Mouse (Mus musculus) 3T3-L1 (cell line): ENCODE results near the gene Itgad.

Experiments
- DNase-seq: peaks from one replicate; pipeline ENCODE4 v3.0.0-alpha.2; 2015; ENCODE audit warnings: low read depth, low spot score

Itgad gene

GRCm38 (mm10) chr7:128180126-128180525, 25.9 kb downstream of the Itgad start:
- DNase-seq = no peak

- DNase-seq = no peak
Measured at GRCm38 (mm10) chr7:128180546-128180945, 26.4 kb downstream of the Itgad start.

GRCm38 (mm10) chr7:128181691-128182090, 27.5 kb downstream of the Itgad start:
- no peak for DNase-seq

GRCm38 (mm10) chr7:128201607-128202006, 47.4 kb downstream of the Itgad start:
- DNase-seq = no peak

- no peak for DNase-seq
Measured at GRCm38 (mm10) chr7:128203071-128203470, 48.9 kb downstream of the Itgad start.

GRCm38 (mm10) chr7:128204179-128204578, 50.0 kb downstream of the Itgad start:
- DNase-seq = no peak

GRCm38 (mm10) chr7:128205695-128206094, 51.5 kb downstream of the Itgad start:
- DNase-seq = no peak

- no peak for DNase-seq
Measured at GRCm38 (mm10) chr7:128206152-128206551, 52.0 kb downstream of the Itgad start, which contains the start of gene Cox6a2. Cox6a2 (minus strand) TSS chr7:128206387.

GRCm38 (mm10) chr7:128208187-128208586, 54.0 kb downstream of the Itgad start:
- peak; percentile 82 for DNase-seq

GRCm38 (mm10) chr7:128209826-128210225, 55.6 kb downstream of the Itgad start:
- DNase-seq = no peak

- no peak for DNase-seq
Measured at GRCm38 (mm10) chr7:128219952-128220351, 65.8 kb downstream of the Itgad start.

- no peak for DNase-seq
Measured at GRCm38 (mm10) chr7:128220936-128221335, 66.8 kb downstream of the Itgad start.

- DNase-seq = peak; percentile 51
Measured at GRCm38 (mm10) chr7:128231741-128232140, 77.6 kb downstream of the Itgad start.

- DNase-seq = no peak
Measured at GRCm38 (mm10) chr7:128234796-128235195, 80.6 kb downstream of the Itgad start.

GRCm38 (mm10) chr7:128235481-128235880, 81.3 kb downstream of the Itgad start:
- no peak for DNase-seq

- DNase-seq = no peak
Measured at GRCm38 (mm10) chr7:128236426-128236825, 82.2 kb downstream of the Itgad start.

- peak; percentile 77 for DNase-seq
Measured at GRCm38 (mm10) chr7:128236856-128237592, 82.8 kb downstream of the Itgad start, which contains the start of gene Armc5. Armc5 (plus strand) TSS chr7:128237342.

GRCm38 (mm10) chr7:128237593-128237926, 83.4 kb downstream of the Itgad start:
- no peak for DNase-seq

- DNase-seq = peak; percentile 99
Measured at GRCm38 (mm10) chr7:128237927-128238778, 84.0 kb downstream of the Itgad start, which contains the start of gene 9130023H24Rik. 9130023H24Rik (minus strand) TSS chr7:128238031.

GRCm38 (mm10) chr7:128238991-128239390, 84.8 kb downstream of the Itgad start:
- DNase-seq = peak; percentile 85

- DNase-seq = no peak
Measured at GRCm38 (mm10) chr7:128240131-128240784, 86.1 kb downstream of the Itgad start.

GRCm38 (mm10) chr7:128242331-128242730, 88.2 kb downstream of the Itgad start:
- no peak for DNase-seq
